Mouse (Mus musculus) G1E-ER4 (cell line): ENCODE data around the gene Tnni3. TPM values are rescaled to one million over a fixed set of nuclear protein-coding genes. Genes with fewer than 3 reads are reported as not detected.

Source experiments
- GATA1 ChIP-seq: IDR thresholded peaks from one replicate; pipeline ENCODE4 v1.8.0; 2012; ENCODE audit warnings: low read length, inconsistent platforms
- polyA plus RNA-seq: library from polyadenylated mRNA; stranded (reverse); fragments of >175 nt; gene quantifications from 2 replicates; pipeline ENCODE4 v1.2.3, GENCODE M21; 2012

Tnni3 gene
- polyA plus RNA-seq, 1 experiment: 0.81 TPM

GRCm38 (mm10) chr7:4492284-4493224 lies 31.5 kb downstream of the Tnni3 start:
- TF ChIP-seq GATA1: no peak

DNA sequence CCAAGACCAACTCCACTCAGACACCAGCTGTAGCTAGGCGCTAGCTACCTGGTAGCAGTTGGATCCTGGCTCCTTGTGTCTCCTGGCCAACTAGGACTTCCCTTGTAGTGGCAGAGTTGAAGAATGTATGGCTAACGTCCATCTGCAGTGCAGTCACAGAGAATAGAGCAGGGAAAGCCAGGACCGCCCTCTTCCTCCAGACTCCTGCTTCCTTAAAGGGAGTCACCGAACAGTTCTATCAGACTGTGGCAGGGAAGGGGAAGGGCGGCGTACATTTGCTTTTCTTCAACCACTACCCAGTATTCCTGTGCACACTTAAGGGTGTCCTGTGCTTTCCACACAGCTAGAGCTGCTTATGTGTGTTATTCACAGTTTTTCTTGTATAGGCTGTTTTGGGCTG lies 32.7 kb downstream of the Tnni3 start:
- no peak for TF ChIP-seq GATA1

DNA sequence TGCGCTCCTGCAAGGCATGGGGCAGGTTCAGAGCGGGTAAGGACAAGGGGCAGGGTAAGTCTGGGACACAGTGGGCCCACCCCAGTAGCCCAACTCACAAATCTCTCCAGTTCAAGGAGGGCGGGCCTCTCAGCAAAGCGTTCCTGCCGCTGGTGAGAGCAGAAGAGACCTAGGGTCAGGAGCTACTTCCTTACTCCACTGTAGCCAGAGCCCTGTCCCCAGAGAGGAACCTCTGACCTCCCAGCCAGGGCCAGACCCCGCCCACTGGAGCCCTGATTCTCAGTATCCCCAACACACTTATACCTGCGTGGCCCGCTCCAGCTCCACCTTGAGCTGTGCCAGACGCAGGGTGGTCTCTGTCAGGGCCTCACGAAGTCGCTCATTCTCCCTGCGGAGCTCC lies 41.7 kb downstream of the Tnni3 start:
- TF ChIP-seq GATA1: no peak

- TF ChIP-seq GATA1: no peak
Measured at GRCm38 (mm10) chr7:4479674-4480073, 44.4 kb downstream of the Tnni3 start.

GRCm38 (mm10) chr7:4478796-4479291 lies 45.2 kb downstream of the Tnni3 start:
- TF ChIP-seq GATA1: no peak

DNA sequence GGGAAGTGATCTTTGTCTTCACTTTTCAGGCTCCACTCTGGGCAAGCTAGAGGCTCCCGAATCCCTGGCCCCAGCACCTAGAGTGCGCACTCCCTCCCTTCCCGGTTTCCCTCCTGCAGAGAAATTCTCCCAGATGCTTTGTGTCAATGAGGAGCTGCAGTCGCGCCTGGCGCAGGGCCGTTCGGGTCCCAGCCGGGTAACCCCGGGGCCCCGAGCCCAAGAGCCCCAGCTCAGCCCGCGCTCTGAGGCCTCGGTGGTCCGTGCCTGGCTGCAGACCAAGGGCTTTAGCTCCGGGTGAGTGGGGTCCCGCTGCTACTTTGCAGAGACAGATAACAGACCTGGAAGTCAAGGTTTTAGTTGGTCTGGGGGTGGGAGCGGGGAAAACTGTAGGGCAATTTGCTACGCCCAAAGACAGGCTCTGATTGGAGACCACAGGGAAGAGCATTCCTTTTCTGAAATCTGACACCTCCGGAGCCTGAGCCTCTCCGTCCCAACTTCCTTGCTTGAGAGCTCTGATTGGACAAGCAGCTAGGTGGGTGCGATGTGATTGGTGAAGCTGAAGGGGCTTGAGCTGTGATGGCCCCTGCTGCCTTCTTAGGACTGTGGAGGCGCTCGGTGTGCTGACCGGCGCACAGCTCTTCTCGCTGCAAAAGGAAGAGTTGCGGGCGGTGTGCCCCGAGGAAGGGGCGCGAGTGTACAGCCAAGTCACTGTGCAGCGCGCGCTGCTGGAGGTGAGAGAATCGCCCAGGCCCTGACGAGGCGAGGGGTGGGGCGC lies 45.8 kb downstream of the Tnni3 start:
- TF ChIP-seq GATA1: no peak

- no peak for TF ChIP-seq GATA1
Measured at GRCm38 (mm10) chr7:4473940-4474339, 50.1 kb downstream of the Tnni3 start.

GRCm38 (mm10) chr7:4471179-4471555 lies 52.9 kb downstream of the Tnni3 start:
- no peak for TF ChIP-seq GATA1

- no peak for TF ChIP-seq GATA1
Measured at GRCm38 (mm10) chr7:4470275-4471178, 53.5 kb downstream of the Tnni3 start.

Other genes starting within 250 kb of the Tnni3 start
- gene Ncr1, start 186.5 kb downstream of the Tnni3 start, polyA plus RNA-seq: not detected in 2 replicates
- gene Gp6, start 126.5 kb downstream of the Tnni3 start, polyA plus RNA-seq: not detected in 2 replicates
- 7.2 and 8.9 TPM in 2 replicates for gene Rdh13, start 78.6 kb downstream of the Tnni3 start, polyA plus RNA-seq
- not detected in 2 replicates for gene Eps8l1, start 63.6 kb downstream of the Tnni3 start, polyA plus RNA-seq
- gene Ppp1r12c, start 22.5 kb downstream of the Tnni3 start, polyA plus RNA-seq: 166 and 206 TPM in 2 replicates
- gene Tnnt1, start 7.8 kb downstream of the Tnni3 start, polyA plus RNA-seq: 0.11 and 0.14 TPM in 2 replicates
- 0.03 TPM in 1 of 2 replicates, not detected in the other for gene Dnaaf3, start 8.2 kb upstream of the Tnni3 start, polyA plus RNA-seq
- not detected in 2 replicates for gene Syt5, start 23.3 kb upstream of the Tnni3 start, polyA plus RNA-seq
- not detected in 2 replicates for gene Ptprh, start 79.8 kb upstream of the Tnni3 start, polyA plus RNA-seq
- gene Tmem86b, start 107.2 kb upstream of the Tnni3 start, polyA plus RNA-seq: 2.8 and 3.7 TPM in 2 replicates
- 272 and 281 TPM in 2 replicates for gene Ppp6r1, start 134.8 kb upstream of the Tnni3 start, polyA plus RNA-seq
- 234 and 302 TPM in 2 replicates for gene Hspbp1, start 160.8 kb upstream of the Tnni3 start, polyA plus RNA-seq
- not detected in 2 replicates for gene Brsk1, start 166.4 kb upstream of the Tnni3 start, polyA plus RNA-seq
- gene Tmem150b, start 201.0 kb upstream of the Tnni3 start, polyA plus RNA-seq: 0.04 TPM in 1 of 2 replicates, not detected in the other
- 474 and 610 TPM in 2 replicates for gene Kmt5c, start 215.9 kb upstream of the Tnni3 start, polyA plus RNA-seq
- 125 and 159 TPM in 2 replicates for gene Cox6b2, start 228.9 kb upstream of the Tnni3 start, polyA plus RNA-seq
- gene Fam71e2, start 247.1 kb upstream of the Tnni3 start, polyA plus RNA-seq: not detected in 2 replicates